Mouse (Mus musculus) olfactory bulb, adult 2 months (tissue): Measurements from ENCODE around the gene Plaur.

Experiments
- CTCF ChIP-seq: fragments of 200-500 bp; IDR thresholded peaks from 2 replicates; pipeline ENCODE4 v1.5.1; 2012; ENCODE audit warnings: low read depth, mild to moderate bottlenecking, low read length, moderate library complexity; ENCODE audit not compliant: insufficient read depth
- POLR2A ChIP-seq: fragments of 200-500 bp; IDR thresholded peaks from 2 replicates; pipeline ENCODE4 v1.6.1; 2012; ENCODE audit warnings: mild to moderate bottlenecking, low read depth, low read length, moderate library complexity; ENCODE audit not compliant: insufficient read depth

DNA sequence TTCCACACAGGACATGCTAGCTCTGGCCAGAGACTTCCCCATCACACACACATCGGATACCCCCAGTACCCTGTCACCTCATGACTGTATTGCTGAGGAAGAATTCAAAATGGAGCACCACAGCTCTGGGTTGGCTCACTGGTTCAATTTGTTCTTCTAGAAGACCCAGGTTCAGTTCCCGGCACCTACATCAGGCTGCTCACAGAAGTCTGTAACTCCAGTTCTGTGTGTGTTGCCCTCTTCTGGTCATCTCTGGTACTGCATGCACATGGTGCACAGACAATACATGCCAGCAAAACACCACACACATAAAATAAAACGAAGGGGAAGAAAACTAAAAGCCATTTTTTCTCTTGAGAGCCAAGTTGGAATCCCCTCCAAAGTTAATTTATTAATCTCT is 6.8 kb downstream of the Plaur start:
- TF ChIP-seq CTCF: no peak
- no peak for TF ChIP-seq POLR2A
